Mouse (Mus musculus): ENCODE results near the gene Slc17a8. TPM values are rescaled to one million over a fixed set of nuclear protein-coding genes. Genes with fewer than 3 reads are reported as not detected.

Slc17a8 gene
- total RNA-seq, 4 experiments from 2014 or later, result 3.0 to 5.3 (median 3.5) TPM

- no peak for DNase-seq (ENCODE audit: low spot score in 2 of 2)
These were observed 89.1 kb downstream of the Slc17a8 start for GRCm38 (mm10) chr10:89531976-89532375.

- DNase-seq (ENCODE audit: low spot score in 2 of 2), result no peak
These were observed 89.8 kb downstream of the Slc17a8 start for GRCm38 (mm10) chr10:89531194-89531634.

- DNase-seq (ENCODE audit: low spot score in 2 of 2), result no peak
These were observed 94.0 kb downstream of the Slc17a8 start for GRCm38 (mm10) chr10:89527054-89527453.

GRCm38 (mm10) chr10:89525823-89526222 lies 95.2 kb downstream of the Slc17a8 start:
- no peak for DNase-seq (ENCODE audit: low spot score in 2 of 2)

Other genes starting within 250 kb of the Slc17a8 start
- gene Gas2l3, start 177.3 kb downstream of the Slc17a8 start, total RNA-seq (2022), result 1 to 10 TPM; 2.1 to 5.1 (median 3.7) TPM
- under 1 TPM in 3 of 4 experiments, not detected in 1; 0.16 to 0.30 (median 0.26) TPM for gene Nr1h4, start 87.7 kb downstream of the Slc17a8 start, total RNA-seq (2022)
- 10 to 100 TPM; 29.6 to 36.9 (median 33.4) TPM for gene Scyl2, start 65.0 kb upstream of the Slc17a8 start, total RNA-seq (2022)
- gene Actr6, start 111.0 kb upstream of the Slc17a8 start, total RNA-seq (2022), result 10 to 100 TPM; 19.8 to 22.5 (median 20.9) TPM
- 10 to 100 TPM; 77.4 to 87.0 (median 84.8) TPM for gene Uhrf1bp1l, start 123.7 kb upstream of the Slc17a8 start, total RNA-seq (2022)

All from left cerebral cortex, adult 8-10 months (tissue).